Mouse (Mus musculus) lung, postnatal 10 days (tissue): ENCODE measurements around the gene Gbp10.
"Not testable (repeated sequence)": the region's sequence is repeated elsewhere in the genome, so short reads cannot be mapped to it uniquely, and the experiment has no call there.

Experiments used
- DNase-seq: peaks from one replicate; pipeline ENCODE4 v3.0.0; 2021

Gbp10 gene

GRCm38 (mm10) chr5:105239483-105240047 lies at the start of gene Gbp10:
Gbp10 (minus strand) TSS chr5:105239533.
- peak; percentile 60 for DNase-seq

DNA sequence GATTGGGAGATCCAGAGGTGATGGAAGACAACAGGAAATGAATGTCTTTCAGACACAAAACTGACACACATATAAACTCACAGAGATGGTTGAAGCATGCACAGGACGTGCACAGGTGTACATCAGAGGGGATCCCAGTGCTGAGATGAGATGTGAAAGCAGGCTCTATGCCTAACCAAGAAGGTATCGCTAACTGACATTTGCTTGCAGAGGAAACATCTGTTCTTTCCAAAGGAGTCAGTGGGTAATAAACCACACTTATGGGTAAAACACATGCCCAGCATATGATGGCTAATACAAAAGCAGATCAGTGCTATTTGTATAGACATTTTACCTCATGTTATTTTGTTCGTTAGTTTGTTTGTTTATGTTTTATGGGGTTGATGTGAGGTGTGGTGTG lies 21.3 kb upstream of the Gbp10 start:
- not testable (repeated sequence) for DNase-seq

DNA sequence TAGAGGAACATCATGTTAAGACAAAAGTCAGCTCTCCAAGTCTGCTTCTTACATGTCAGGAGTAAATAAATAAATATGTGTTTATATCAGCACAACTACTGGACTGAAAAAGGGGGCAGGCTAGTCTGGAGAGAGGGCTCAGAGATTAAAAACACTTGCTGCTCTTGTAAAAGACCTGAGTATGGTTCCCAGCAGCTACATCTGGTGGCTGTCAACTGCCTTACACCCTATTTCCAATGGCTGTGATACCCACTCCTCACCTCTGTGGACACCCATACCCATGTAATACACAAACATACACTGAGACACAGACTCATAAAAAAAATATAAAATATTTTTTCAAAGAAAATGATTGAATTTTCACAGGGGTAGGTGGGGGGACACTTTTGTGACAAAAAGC lies 13.2 kb upstream of the Gbp10 start:
- DNase-seq = no peak

DNA sequence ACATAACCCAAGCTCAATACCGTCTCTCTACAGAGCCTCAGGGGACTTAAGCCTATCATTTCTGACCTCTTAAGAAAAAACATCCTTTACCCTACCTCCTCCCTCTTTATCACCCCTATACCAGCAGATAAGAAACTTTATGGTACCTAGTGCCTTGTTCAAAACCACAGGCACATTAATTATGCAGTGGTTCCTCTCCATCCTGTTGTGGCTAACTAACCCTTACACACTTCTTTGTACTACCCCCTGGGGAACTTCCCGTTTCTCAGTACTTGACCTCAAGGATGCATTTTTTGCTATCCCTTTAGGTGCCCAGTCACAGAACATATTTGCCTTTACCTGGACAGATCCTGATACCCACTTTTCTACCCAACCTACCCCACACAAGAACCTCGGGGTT lies 5.4 kb upstream of the Gbp10 start:
- not testable (repeated sequence) for DNase-seq

- peak; percentile 6 for DNase-seq
Measured at GRCm38 (mm10) chr5:105240982-105241381, 1.6 kb upstream of the Gbp10 start.

DNA sequence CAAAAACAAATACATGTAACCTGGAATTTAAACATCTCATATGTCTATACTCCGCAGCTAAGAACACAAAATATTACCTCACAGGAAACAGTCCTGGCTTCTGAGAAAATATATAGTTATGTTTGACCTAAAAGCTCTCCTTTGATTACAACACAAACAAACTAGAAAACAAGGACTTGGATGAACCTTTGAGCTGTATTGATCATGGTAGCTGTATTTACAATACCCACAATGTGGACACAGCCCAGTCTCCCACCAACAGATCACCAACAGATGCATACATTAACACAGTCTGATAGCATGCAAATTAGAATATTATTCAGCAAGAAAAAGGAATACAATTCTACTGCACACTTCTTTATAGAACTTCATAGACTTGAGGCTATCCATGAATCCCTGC lies 931 bp downstream of the Gbp10 start:
- not testable (repeated sequence) for DNase-seq

GRCm38 (mm10) chr5:105236040-105236439 lies 3.3 kb downstream of the Gbp10 start:
- DNase-seq = not testable (repeated sequence)

- not testable (repeated sequence) for DNase-seq
Measured at GRCm38 (mm10) chr5:105208957-105209356, 30.4 kb downstream of the Gbp10 start.

- DNase-seq = not testable (repeated sequence)
Measured at GRCm38 (mm10) chr5:105200791-105201355, 38.5 kb downstream of the Gbp10 start.

DNA sequence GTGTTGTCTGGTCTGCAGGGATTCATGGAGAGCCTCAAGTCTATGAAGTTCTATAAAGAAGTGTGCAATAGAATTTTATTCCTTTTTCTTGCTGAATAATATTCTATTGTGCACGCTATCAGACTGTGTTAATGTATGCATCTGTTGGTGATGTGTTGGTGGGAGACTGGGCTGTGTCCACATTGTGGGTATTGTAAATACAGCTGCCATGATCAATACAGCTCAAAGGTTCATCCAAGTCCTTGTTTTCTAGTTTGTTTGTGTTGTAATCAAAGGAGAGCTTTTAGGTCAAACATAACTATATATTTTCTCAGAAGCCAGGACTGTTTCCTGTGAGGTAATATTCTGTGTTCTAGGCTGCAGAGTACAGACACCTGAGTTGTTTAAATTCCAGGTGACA lies 40.2 kb downstream of the Gbp10 start:
- DNase-seq = not testable (repeated sequence)

- peak; percentile 3 for DNase-seq
Measured at GRCm38 (mm10) chr5:105197915-105198560, 41.3 kb downstream of the Gbp10 start.

GRCm38 (mm10) chr5:105196308-105196707 lies 43.0 kb downstream of the Gbp10 start:
- DNase-seq = not testable (repeated sequence)

GRCm38 (mm10) chr5:105192536-105192935 lies 46.8 kb downstream of the Gbp10 start:
- DNase-seq = not testable (repeated sequence)

DNA sequence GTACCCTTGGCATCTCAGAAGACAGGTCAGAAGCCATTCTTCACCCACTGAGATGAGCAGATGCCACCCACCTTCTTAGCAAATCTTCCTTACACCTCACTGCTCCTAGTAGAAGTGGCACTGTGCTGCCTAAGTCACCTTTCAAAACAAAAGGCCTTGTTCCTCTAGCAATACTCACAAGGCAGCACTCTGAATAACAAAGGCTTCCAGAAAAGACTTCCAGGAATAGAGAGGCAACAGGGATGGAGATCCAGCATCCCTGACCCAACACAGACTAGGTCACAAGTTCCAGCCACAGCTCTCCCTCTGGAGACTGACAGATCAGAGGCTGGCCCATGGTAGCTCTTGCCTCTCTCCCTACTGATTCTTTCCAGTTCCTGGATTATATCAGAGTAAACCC lies 57.9 kb downstream of the Gbp10 start:
- DNase-seq = no peak
